Mouse (Mus musculus) liver, embryonic 12.5 days (tissue): ENCODE measurements at regions not wholly inside any gene's neighbourhood (a gene's known extent, or its start where the extent isn't known, plus 50 kb on each side); places are given as distances from the start of the nearest gene placed in this dataset.

Experiments used
- ATAC-seq: fragments of 200-750 bp; cut with Nextera tagmentation; 2 replicates; pipeline ENCODE4 v1.8.0; 2017; ENCODE audit warnings: moderate number of reproducible peaks, mild to moderate bottlenecking, moderate library complexity
- H3K27ac ChIP-seq: fragments of 300-500 bp; sonication (generic); 2 replicates; pipeline ENCODE4 v1.5.1; 2016; ENCODE audit warnings: mild to moderate bottlenecking
- H3K27me3 ChIP-seq: fragments of 300-500 bp; sonication (generic); replicated peaks from 2 replicates; pipeline ENCODE4 v1.6.1; 2016; ENCODE audit warnings: mild to moderate bottlenecking, moderate library complexity
- H3K36me3 ChIP-seq: fragments of 300-500 bp; sonication (generic); 2 replicates; pipeline ENCODE4 v1.6.1; 2016; ENCODE audit warnings: mild to moderate bottlenecking, moderate library complexity
- H3K4me1 ChIP-seq: fragments of 300-500 bp; sonication (generic); 2 replicates; pipeline ENCODE4 v1.6.1; 2016
- H3K4me2 ChIP-seq: fragments of 300-500 bp; sonication (generic); 2 replicates; pipeline ENCODE4 v1.6.1; 2016; ENCODE audit warnings: mild to moderate bottlenecking, moderate library complexity
- H3K4me3 ChIP-seq: fragments of 300-500 bp; sonication (generic); 2 replicates; pipeline ENCODE4 v1.5.1; 2016; ENCODE audit warnings: mild to moderate bottlenecking, moderate library complexity
- H3K9ac ChIP-seq: fragments of 300-500 bp; sonication (generic); 2 replicates; pipeline ENCODE4 v1.6.1; 2016; ENCODE audit warnings: mild to moderate bottlenecking, moderate library complexity
- H3K9me3 ChIP-seq: fragments of 300-500 bp; sonication (generic); replicated peaks from 2 replicates; pipeline ENCODE4 v1.6.1; 2016; ENCODE audit warnings: mild to moderate bottlenecking, moderate library complexity
- WGBS: fragments of 180-500 bp; shearing (Covaris S2); methylation state at CpG from one replicate; pipeline ENCODE4 v1.1.7; 2016; ENCODE audit not compliant: insufficient replicate concordance; 5-methylcytosine and 5-hydroxymethylcytosine counted together

DNA sequence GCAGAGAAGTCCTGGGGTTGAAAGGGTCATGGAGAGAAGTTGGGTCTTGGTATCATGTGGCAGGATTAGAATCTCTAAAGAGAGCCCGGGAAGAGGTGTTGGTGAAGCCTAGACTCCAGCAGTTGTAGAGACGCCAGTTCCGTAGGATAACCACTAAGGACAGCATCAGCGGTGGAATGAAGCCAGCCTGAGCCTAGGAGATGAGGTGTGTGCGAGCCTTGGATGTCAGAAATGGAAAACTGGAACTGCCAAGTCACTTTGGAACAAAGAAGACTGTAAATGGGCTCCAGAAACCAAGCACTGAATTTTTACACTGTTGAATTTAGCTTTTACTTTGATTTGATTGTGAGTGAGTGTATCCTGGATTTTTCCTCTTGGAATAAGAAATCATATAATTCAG is 92.3 kb upstream of the Alg10b start:
- H3K27me3 ChIP-seq: no peaks in the 10 kb centered on the region
- no peak overlapping the region for H3K4me2 ChIP-seq
- H3K9ac ChIP-seq: no peak overlapping the region
- WGBS: 71% methylated on average over 5 of the region's 5 CpGs
- H3K36me3 ChIP-seq: no peaks in the 10 kb centered on the region
- H3K27ac ChIP-seq: no peak overlapping the region
- ATAC-seq: no peak
- H3K4me3 ChIP-seq: no peak overlapping the region
- H3K4me1 ChIP-seq: no peaks in the 10 kb centered on the region
- H3K9me3 ChIP-seq: no peaks in the 10 kb centered on the region

DNA sequence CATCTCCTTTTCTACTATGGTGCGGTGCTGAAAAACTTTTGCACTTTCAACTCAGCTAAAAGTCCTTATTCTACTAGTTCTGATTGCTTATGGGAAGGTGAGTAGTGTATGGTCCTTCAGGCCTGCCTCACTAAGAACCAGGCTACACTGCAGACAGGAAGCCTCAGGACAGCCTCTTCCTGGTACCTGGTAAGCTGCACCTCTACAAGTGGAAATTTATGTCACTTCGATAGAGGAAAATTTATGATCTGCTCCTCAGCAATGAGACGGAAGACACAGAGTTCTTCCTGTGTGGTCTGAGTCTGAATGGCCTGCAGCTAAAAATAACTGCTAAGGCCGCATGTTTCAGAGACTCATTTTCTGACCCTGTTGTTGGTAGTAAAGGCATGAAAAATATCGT is 83.1 kb upstream of the Alg10b start:
- H3K4me1 ChIP-seq: no peaks in the 10 kb centered on the region
- 41% methylated on average over 5 of the region's 5 CpGs for WGBS
- H3K36me3 ChIP-seq: no peaks in the 10 kb centered on the region
- H3K9me3 ChIP-seq: no peaks in the 10 kb centered on the region
- no peaks in the 10 kb centered on the region for H3K27me3 ChIP-seq
- no peak for ATAC-seq
- no peak overlapping the region for H3K27ac ChIP-seq
- no peak overlapping the region for H3K4me3 ChIP-seq
- no peak overlapping the region for H3K9ac ChIP-seq
- no peak overlapping the region for H3K4me2 ChIP-seq

DNA sequence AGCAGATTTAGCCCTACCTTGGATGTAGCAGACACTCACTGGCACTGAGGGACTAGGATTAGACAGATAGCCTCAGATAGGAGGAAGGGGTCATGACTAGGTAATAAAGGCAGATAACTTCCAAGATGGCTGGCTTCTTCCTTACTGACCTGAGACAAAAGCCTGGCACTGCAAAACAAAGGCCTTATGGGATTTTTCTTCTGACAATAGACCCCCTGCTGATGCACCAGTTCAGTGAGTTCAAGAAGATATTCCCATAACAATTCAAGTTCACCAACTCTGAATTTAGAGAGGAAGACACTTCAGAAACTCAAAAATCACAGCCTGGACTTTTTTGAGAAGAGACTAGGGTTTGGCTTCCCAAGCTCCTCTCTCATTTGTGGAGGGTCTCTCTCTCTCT is 75.4 kb upstream of the Alg10b start:
- Histone ChIP-seq H3K36me3 (no peaks in the 10 kb centered on the region), H3K4me2 (no peak overlapping the region), H3K4me1 (no peaks in the 10 kb centered on the region), H3K9ac (no peak overlapping the region), H3K4me3 (no peak overlapping the region), H3K27me3 (no peaks in the 10 kb centered on the region), H3K9me3 (no peaks in the 10 kb centered on the region), H3K27ac (no peak overlapping the region)
- ATAC-seq: no peak

DNA sequence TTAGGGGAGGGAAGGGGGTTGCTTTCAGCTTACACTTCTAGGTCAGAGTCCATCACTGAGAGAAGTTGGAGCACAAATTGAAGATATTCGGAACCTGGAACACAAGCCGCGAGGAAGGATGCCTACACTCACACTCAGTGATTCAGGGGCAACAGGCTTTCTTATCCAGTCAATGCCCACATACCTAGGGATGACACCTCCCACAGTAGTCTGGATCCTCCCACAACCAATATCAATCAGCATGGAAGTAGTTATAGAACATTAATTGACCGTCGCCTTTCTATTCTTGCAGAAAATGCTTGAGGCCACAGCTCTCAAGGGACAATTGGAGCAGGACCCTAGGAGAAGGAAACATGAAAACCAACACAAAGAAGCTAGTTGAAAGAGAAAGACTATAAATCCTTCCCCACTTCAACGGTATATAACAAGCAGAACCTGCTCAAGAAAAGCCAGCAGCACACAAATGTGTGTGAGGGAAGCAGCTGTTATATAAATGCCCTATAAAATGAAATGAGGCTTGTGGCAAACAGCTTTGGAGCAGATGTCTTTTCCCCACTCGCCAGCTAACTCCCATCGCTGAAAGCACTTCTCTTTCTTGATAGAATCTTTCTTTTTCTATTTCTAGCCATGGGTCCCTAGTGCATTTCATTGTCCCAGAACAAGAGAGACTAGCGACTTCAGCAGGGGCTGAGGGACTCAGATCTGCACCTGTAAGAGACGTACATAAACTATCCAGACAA is 70.1 kb upstream of the Alg10b start:
- no peaks in the 10 kb centered on the region for H3K36me3 ChIP-seq
- no peak for ATAC-seq
- no peak overlapping the region for H3K4me2 ChIP-seq
- no peak overlapping the region for H3K27ac ChIP-seq
- H3K4me3 ChIP-seq: no peak overlapping the region
- H3K4me1 ChIP-seq: no peaks in the 10 kb centered on the region
- no peaks in the 10 kb centered on the region for H3K9me3 ChIP-seq
- WGBS: 71% methylated on average over 10 of the region's 10 CpGs
- H3K27me3 ChIP-seq: no peaks in the 10 kb centered on the region
- no peak overlapping the region for H3K9ac ChIP-seq
